Mouse (Mus musculus) natural killer cell, adult 2 months (primary cell): ENCODE measurements around the gene Gm20388.

Experiments
- DNase-seq, 2 experiments: peaks; one replicate each; pipeline ENCODE4 v3.0.0; 2022; ENCODE audit warnings: low spot score in 2 of 2

Gm20388 gene

DNA sequence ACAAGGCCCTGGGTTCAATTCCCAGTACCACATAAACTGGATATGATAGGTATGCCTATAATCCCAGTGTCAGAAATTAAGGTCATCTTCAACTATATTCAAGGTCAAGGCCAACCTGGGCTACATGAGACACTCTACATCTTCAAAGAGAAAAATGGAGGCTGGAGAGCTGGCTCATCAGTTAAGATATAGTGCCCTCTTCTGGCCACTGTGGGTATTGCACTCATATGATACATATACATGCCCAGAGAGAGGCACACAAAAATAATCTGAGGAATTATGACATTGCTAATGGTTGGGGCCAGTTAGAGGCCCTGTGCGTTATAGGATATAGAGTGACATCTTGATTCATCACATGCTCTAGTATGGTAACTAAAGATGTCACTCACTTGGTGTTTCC lies 523.1 kb downstream of the Gm20388 start:
- peak in 1 of 2 experiments; percentile 30 for DNase-seq

DNA sequence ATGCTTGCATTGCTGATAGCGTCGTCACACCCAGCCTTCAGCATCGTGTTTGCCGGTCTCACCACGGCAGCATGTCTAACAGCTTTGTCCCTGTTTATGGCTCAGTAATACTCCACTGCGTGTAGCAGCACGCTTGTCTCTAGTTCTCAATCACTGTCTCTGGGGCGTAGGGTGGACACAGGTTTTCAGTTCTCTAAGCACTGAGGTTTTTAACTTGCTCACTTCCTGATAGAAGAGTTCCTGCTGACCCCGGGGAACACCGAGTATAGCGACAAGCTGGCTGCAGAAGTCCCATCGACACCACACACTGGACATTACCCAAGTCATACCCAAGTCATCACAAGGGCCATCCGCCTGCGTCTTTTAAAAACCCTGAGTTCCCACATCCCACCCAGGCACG lies 525.1 kb downstream of the Gm20388 start:
- DNase-seq: no peak

DNA sequence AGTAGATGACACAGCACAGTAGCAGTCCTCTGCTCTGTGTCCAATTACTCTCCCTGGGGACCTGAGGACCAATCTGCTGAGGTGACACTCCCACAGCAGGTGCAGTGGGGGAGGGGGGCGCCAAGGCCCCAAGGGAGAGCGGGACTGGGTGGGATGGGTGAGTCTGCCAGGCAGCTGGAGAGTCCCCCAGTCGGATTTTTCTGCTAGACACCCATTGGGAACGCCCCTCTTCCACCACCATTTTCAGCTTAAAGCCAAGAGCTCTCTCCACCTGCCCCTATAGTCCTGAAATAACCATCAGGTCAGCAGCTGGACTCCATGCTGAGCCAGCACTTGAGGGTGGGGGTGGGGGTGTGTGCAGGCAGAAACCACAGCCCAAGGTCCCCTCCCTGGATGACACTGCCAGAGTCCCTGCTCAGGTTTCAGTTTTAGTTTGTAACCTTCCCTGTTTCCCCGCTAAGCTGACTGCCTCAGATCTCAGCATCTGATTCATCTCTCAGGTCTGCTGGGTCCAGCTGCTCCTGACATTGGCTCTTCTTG lies 525.9 kb downstream of the Gm20388 start:
- DNase-seq: no peak

DNA sequence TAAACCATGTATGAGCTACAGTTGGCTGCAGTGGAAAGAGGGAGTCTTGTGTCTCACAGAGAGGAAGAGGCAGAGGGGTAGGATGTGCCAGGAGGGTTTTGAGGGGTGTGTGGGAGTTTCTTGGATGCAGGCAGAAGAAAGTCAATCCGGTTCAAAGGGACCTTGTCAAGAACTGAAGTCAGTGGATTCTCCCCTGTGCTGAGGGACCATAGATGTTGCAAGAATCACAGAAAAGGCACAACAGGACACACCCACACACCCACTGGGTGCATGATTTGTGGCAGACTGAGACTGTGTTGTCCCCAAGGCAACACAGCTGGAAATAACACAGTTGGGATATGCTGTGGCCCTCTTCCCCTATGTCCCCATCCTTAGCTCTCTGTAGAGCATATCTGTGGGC lies 526.6 kb downstream of the Gm20388 start:
- no peak for DNase-seq

DNA sequence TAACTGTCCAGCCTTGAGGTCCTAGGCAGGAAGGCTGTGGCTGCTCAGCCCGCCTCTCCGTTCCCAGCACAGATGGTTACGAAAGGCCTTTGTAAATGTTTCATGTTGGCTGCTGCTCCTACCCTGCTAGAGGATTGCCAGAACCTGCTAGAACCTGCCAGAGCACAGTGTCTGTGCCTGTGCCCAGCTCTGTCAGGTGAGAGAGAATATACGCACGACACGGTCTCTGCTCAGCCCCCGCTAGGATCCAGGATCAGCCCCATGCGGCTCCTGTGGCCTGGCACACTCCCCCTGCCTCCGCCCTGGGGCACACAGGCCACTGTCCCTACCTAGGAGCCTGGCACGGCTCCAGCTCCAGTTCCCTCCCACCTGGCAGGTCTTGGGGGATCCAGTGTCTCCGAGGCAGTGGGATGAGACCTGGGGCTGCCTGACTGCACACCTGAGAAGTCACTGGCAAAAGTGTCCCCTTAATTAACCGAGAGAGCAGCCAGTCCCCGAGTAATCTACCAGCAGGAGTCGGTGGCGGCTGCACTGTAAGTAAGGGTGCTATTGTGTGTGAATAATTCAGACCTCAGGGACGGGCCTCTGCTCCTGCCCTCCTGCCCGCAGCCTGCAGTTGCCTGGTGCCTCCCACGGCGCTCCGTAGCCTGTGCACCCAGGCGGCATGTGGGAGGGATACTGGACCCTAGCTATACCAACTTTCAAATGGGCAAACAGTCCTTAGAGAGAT lies 527.2 kb downstream of the Gm20388 start:
- no peak for DNase-seq

DNA sequence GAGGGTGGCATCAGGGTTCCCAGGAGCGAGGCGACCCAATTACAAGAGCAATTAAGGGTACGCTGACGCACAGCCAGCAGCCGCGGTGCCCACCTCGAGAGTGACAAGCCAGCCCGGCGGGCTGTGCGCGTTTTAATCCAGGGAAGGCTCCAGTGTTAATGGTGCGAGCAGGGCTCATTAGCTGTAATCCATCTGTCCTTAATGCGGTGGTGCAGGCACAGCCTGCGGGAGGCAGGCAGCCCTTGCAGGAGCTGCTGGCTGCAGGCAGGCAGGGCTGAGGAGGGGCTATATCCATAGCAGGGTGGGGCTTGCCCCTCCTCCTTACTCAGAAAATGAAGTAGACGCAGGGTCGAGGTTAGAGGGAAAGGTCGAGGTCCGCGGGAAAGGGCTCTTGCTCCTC lies 528.7 kb downstream of the Gm20388 start:
- no peak for DNase-seq

DNA sequence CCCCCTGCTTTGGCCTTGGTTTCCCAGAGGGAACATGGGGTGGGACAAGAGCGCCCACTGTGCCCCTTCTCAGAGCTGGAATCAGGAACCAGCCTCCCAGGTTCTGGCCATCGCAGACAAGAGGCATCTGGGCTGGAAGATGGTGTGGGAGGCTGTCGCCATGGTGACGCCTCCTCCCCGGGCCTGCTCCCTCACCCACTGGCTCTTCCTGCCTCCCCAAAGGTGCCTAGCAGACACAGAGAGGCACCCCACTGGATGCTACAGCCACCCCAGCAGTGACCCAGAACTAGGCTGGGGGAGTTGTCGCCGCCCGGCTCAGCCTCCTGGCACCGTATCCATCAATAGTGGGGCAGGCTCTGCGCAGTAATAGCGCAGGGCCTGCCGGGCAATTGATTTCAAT lies 530.1 kb downstream of the Gm20388 start:
- DNase-seq: no peak

DNA sequence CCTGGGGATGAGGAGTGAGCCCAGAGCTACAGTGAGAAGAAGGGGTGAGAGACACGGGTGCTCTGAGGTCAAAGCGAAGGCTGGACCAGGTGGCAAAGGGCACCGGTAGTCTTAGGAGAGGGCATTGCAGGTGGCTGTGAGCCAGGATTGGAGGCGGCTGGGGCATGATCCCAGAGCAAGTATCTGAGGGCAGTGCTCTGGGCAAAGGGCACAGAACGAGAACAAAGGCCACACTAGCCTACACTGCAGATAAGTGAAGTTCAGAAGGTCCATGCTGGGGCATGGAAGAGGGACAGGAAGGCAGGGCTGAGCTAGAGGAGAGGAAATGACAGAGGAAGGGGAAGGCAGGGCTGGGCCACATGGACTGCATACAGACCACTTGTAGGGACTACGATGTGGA lies 531.0 kb downstream of the Gm20388 start:
- no peak for DNase-seq

DNA sequence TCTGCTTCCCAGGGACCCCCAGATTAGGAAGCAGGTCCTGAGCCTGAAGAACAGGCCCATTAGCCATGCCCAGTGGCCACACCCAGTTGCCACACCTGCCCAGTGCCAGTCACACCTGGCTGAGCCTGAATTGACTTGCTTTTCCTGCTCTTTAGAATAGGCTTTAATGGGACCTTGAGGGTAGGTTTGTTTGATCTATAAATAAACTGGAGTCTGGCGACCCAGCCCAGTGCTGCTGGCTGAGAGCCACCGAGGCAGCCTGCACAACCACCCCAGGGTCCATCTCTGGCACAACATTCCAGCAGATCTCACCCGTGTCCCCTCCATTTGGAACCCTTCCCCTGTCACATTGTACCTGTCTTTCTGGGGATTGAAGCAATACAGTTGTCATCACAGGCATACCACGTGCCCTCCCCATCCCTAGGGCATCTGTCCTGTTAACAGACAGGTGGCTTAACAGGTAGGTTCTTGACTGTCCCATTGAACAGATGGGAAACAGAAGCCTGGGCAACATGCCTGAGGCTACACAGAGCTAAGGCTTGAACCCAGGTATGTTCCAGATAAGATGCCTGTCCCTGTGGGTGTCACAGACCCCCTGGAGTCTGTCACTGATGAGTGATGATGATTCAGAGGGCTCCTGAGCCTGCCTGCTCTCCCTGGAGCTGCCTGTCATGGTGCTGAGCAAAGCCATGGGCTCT lies 531.8 kb downstream of the Gm20388 start:
- DNase-seq: no peak

DNA sequence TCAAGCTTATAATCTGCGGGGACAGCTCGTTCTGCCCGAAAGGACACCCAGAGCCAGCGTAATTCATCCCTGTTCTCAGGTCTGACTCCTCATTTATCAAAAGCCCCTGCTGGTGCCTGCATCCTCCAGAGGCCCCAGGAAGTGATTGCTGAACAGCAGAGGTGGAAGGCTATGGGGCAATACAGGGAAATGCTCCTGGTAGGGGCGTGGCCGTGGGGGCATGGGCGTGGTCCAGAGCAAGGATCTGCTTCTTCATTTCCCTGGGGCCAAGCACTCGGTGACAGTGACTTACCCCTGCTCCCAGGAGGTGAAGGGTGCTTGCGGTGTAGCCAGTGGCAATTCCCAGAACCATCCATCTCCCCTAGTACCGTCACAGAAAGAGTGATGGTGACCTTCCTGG lies 534.6 kb downstream of the Gm20388 start:
- DNase-seq: peak in 1 of 2 experiments; percentile 15

DNA sequence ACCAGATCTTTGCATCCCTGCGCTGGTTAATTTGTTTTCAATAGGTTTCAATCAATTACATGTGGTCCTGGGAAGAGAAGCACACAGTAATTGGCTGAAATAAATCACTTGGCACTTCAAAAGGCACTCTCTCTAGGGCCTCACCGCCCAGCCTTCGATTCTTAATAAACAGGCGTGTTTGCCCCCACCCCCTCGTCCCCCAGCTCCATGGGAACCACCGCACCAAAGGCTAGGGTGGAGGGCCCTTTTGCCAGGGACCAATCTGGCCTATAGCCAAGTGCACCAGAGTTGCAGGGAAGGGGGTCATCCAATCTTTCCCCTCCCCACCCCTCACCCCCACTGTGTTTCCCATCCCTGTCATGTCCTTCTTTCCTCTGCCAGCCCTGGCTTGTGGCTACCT lies 537.5 kb downstream of the Gm20388 start:
- DNase-seq: no peak

DNA sequence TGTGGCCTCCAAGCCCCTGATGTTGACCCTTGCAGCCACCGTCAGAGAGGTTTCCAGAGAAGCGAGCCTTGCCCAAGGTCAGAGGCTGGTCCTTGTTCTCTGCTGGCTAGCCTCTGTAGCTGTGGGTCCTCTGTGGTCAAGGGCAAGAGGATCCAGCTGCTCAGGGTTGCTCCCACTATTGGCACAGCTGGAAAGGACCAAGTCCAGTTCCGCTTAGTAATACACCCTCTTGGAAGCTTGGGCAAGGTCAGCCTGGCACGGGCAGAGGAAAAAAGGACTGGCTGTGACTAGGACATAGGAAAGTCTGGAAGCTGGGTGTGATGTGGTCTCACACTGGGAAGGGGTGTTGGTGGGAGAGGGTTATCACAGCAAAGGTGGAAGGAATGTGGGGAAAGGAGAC lies 538.5 kb downstream of the Gm20388 start:
- no peak for DNase-seq

DNA sequence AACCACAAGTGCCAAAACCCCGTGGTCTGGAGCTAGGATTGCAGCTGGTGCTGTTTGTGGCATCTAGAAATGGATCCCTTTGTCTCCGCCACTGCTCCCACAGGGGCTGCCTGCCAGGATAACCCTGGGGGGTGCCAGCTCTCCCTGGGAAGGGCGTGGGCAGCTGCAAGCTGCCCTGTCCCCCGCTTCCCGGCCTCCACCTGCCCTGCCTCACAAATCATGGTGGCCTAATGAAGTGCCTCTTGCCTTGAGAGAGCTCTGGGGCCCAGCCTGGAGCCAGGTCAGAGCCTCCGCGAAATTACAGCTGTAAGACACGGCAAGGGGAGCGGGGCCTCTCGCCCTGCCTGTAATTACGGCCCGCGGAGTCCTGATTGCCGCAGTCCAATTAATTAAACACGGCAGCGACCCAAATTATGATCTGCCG lies 539.0 kb downstream of the Gm20388 start:
- no peak for DNase-seq

DNA sequence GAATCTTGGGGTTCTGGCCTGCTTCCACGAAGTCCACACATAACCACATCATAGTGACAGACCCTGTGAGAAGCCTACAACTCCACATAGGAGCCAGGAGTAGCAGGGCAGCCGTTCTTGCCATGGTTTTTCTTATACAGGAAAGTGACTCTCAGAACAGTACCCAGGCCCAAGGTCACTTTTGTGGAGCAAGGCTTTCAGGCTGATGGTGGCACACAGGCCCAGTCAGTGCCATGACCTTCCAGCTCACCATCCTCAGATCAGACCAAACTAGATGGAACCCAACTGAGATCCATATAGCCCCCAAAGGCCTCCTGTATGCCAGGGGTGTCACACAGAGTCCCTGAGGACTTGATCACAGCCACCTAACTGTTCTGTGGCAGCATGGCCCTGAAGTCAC lies 541.5 kb downstream of the Gm20388 start:
- DNase-seq: no peak

DNA sequence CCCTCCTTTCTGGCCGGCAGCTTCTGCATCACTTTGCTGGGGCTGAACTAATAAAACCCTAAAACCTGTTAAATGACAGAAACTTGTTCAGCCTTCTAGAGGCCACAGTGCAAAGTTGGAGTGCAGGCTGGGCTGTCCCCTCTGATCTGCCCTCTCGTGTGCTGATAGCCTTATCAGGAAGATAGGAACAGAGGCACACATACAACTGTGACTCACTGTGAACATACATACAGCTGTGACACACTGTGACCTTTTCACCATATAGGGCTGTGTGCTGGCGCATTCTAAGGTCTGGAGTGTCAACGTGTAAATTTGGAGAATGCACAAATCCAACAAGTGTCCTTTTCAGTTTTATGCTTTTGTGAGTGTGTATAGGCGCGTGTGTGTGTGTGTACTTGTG lies 543.8 kb downstream of the Gm20388 start:
- no peak for DNase-seq

DNA sequence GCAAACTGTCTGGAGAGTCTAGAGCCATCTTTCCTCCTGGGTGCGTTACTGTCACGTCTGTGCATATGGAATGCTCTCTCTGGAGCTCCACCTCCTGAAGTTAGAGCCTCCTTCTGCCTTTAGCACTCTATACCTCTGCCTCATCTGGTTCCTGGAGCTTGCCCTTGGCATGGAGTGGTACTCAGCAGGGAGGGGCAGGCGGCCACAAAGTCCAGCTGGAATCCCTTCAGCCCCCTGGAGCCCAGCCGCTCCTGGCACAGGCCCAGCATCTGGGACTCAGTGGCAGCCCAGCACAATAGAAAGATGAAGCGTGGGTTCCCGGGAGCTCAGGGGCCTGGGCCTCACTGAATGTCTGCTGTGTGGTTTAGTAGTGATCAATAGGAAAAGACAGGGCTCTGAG lies 549.7 kb downstream of the Gm20388 start:
- DNase-seq: no peak

DNA sequence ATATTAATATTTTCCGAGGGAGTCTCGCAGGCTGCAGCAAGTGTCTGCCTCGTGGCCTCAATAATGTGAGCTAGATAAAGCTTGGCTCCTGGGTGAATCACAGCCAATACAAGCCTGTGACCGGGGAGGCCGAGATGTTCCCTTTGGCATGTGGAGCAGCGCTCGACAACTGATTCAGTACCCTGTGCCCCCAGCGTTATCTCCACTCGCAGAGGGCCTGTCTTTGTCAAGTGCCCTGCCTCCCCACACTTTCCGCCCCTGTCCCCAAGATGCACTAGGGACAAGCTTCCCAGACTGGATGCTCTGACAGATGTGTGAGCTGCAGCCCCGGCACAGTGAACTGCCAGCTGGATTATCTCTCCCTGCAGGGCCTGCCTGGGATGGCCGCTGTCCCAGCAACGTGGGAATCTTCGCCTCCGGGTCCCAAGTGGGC lies 551.5 kb downstream of the Gm20388 start:
- no peak for DNase-seq

DNA sequence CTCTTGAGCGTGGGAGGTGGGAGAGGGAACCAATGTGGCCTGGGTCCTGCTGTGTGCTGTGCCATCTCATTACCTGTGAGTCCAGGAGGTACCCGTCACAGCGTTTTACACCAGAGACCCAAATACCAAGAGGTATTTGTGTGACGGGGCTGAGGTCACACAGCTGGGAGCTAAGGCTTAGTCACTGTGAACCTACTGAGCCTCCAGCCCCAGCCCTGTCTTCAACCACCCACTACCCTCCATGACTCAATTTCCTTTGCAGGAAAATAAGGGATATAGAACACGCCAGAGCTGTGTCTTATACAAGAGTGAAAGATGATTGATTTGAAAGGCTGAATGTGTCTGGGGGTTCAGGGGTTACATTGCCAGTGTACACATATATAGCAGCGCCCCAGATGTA lies 552.0 kb downstream of the Gm20388 start:
- no peak for DNase-seq

DNA sequence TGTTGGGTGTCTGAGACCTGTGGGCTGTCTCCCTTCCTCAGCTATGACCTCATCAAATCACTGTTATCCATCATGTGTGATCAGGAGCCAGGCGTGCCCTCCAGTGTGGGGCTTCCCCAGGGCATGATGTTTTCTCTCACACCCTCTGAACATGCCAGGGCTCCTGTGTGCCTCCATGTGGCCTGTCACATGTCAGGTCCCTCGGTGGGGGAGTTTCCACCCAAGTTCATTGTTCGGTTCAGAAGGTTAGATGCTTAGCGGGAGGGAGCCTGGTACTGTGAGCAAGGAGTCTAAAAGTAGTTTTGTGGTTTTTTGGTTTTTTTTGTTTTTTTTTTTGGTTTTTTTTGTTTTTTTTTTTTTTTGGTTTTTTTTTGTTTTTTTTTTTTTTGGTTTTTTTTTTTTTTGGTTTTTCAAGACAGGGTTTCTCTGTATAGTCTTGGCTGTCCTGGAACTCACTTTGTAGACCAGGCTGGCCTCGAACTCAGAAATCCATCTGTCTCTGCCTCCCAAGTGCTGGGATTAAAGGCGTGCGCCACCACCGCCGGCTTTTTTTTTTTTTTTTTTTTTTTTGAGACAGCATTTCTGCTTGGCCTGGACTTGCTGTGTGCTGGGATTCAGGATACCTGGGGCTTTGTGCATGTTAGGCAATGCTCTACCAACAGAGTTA lies 553.4 kb downstream of the Gm20388 start:
- DNase-seq: peak; percentile 87 to 91

DNA sequence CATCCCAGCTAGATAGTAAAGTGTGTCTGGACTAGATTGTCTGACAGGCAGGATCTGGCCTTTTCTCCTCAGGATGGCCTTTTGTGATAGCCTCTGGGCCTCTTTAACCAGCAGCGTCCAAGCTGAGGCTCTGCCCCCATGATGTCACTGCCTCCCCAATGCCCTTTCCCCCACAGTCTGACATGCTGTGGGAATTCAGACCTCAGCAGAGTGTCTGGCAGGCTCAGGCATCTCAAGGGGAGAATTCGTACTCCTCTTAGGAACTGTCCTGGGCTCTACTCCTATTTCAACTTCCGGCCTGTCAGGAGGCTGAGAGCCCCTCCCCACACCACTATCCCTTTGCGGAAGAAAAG lies 553.9 kb downstream of the Gm20388 start:
- DNase-seq: no peak

DNA sequence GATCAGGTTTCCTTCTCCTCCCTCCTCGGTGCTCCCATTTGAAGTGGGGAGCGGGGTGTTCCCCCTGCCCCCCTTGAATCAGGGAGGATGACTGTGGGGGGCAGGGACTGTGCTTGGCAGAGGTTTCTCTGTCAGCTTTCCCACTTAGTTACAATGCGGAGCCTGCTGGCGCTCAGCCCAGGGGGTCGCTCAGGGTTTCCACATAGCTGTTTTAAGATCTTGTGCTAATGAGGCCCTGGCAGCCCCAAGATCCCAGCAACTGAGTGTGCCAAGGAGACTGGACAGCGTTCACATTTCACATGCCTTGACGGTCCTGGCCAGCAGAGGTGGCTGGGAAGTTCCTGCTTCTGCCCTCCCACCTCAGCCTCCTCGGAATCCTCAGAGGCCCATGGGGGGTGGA lies 555.1 kb downstream of the Gm20388 start:
- no peak for DNase-seq

DNA sequence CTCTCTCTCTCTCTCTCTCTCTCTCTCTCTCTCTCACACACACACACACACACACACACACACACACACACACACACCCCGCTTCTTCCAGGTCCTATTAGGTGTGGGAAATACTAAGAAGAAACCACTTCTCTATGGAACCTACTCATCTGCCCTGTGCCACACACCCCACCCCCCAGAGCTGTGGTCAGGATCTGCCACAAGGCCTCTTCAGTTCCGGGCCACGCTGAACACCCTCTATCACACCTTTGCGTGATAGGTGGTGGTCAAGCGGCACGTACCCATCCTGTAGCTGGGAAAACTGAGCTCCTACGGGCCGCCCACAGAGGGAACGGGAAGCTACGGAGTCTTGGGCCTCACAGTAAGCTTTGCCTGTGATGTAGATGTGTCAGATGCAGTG lies 555.6 kb downstream of the Gm20388 start:
- DNase-seq: peak; percentile 59 to 68

DNA sequence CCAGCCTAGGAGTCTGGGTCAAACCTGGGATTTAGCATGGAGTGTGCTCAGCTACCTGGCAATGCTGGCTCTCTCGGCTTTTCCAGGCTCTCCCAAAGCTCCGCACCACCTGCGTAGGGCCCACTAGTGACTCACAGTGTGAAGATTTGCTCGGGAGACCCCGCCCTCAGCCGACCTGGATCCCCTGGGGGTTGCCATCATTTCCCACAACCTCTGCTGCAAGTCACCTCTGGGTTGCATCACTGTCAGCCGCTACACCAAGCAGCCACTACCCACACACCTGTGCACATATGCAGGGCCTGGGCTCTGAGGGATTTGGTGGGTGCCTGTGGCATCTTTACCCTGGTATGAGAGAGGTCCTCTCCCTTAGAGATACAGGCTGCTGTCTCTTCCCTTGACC lies 557.0 kb downstream of the Gm20388 start:
- no peak for DNase-seq
